Mouse (Mus musculus) spleen, postnatal 4 days (tissue): ENCODE measurements at regions not wholly inside any gene's neighbourhood (a gene's known extent, or its start where the extent isn't known, plus 50 kb on each side); places are given as distances from the start of the nearest gene placed in this dataset.
"Not testable (repeated sequence)": the region's sequence is repeated elsewhere in the genome, so short reads cannot be mapped to it uniquely, and the experiment has no call there.

Source experiments
- DNase-seq, 2 experiments: peaks; one replicate each; pipeline ENCODE4 v3.0.0; 2022; ENCODE audit warnings: low spot score in 2 of 2

GRCm38 (mm10) chr7:29639591-29639990, 87.2 kb downstream of the Catsperg2 start:
- DNase-seq: not testable (repeated sequence)

GRCm38 (mm10) chr7:29602356-29602755, 83.9 kb upstream of the Sipa1l3 start:
- no peak for DNase-seq

- no peak for DNase-seq
Observed at GRCm38 (mm10) chr7:29601337-29601736, 82.9 kb upstream of the Sipa1l3 start.

- DNase-seq: peak; percentile 21 to 78
Observed at GRCm38 (mm10) chr7:29597291-29597690, 78.8 kb upstream of the Sipa1l3 start.

- no peak for DNase-seq
Observed at GRCm38 (mm10) chr7:29578128-29578527, 59.7 kb upstream of the Sipa1l3 start.

- no peak for DNase-seq
Observed at GRCm38 (mm10) chr7:29575606-29576005, 57.2 kb upstream of the Sipa1l3 start.
